Mouse (Mus musculus): ENCODE measurements around the gene Pou2f2. TPM values are rescaled to one million over a fixed set of nuclear protein-coding genes. Genes with fewer than 3 reads are reported as not detected.

Pou2f2 gene
- total and polyA plus RNA-seq, 2 experiments: 0.37 to 1.2 TPM

- Histone ChIP-seq H3K79me2 (ENCODE audit: control insufficient read depth, insufficient read depth, low read length) (no peaks in the 10 kb centered on the region), H3K27me3 (ENCODE audit: control insufficient read depth, insufficient read depth, low read length) (no peaks in the 10 kb centered on the region), H3K36me3 (ENCODE audit: control insufficient read depth, insufficient read depth, low read length) (no peaks in the 10 kb centered on the region), H3K9ac (ENCODE audit: low read depth, low read length) (no peak overlapping the region), H3K4me1 (ENCODE audit: control insufficient read depth, insufficient read depth, low read length) (no peaks in the 10 kb centered on the region), H3K27ac (replicated peaks; ENCODE audit: insufficient read depth, low read depth, low read length) (no peak overlapping the region), H3K4me3 (ENCODE audit: insufficient read depth, low read depth, low read length) (no peak overlapping the region)
- TF ChIP-seq POLR2A (IDR thresholded peaks at IDR 0.05; ENCODE audit: extremely low read depth, insufficient read depth, low read length) (no peak), CTCF (IDR thresholded peaks at IDR 0.05; ENCODE audit: low read depth, low read length) (no peak)
- DNase-seq (ENCODE audit: extremely low read depth, low read depth, low spot score): no peak
- 70% methylated on average over 11 of the region's 11 CpGs for WGBS
These were observed 11.3 kb upstream of the Pou2f2 start for GRCm38 (mm10) chr7:25190806-25191205.

- 35% methylated on average over 21 of the region's 21 CpGs for WGBS
- Histone ChIP-seq H3K27me3 (ENCODE audit: control insufficient read depth, insufficient read depth, low read length) (no peaks in the 10 kb centered on the region), H3K27ac (replicated peaks; ENCODE audit: insufficient read depth, low read depth, low read length) (no peak overlapping the region), H3K4me1 (ENCODE audit: control insufficient read depth, insufficient read depth, low read length) (no peaks in the 10 kb centered on the region), H3K36me3 (ENCODE audit: control insufficient read depth, insufficient read depth, low read length) (no peaks in the 10 kb centered on the region), H3K4me3 (ENCODE audit: insufficient read depth, low read depth, low read length) (no peak overlapping the region), H3K9ac (ENCODE audit: low read depth, low read length) (no peak overlapping the region), H3K79me2 (ENCODE audit: control insufficient read depth, insufficient read depth, low read length) (no peaks in the 10 kb centered on the region)
- TF ChIP-seq CTCF (IDR thresholded peaks at IDR 0.05; ENCODE audit: low read depth, low read length): peak; percentile 99
- TF ChIP-seq POLR2A (IDR thresholded peaks at IDR 0.05; ENCODE audit: extremely low read depth, insufficient read depth, low read length): no peak
- DNase-seq (ENCODE audit: extremely low read depth, low read depth, low spot score): peak; percentile 47
These were observed 8.4 kb upstream of the Pou2f2 start for GRCm38 (mm10) chr7:25187662-25188650.

GRCm38 (mm10) chr7:25184091-25184490 lies 4.6 kb upstream of the Pou2f2 start:
- TF ChIP-seq POLR2A (IDR thresholded peaks at IDR 0.05; ENCODE audit: extremely low read depth, insufficient read depth, low read length) (no peak), CTCF (IDR thresholded peaks at IDR 0.05; ENCODE audit: low read depth, low read length) (no peak)
- no peak overlapping the region for H3K4me3 ChIP-seq (ENCODE audit: insufficient read depth, low read depth, low read length)
- H3K27me3 ChIP-seq (ENCODE audit: control insufficient read depth, insufficient read depth, low read length): peaks cover 11% of the 10 kb centered on the region
- no peak overlapping the region for H3K27ac ChIP-seq (replicated peaks; ENCODE audit: insufficient read depth, low read depth, low read length)
- DNase-seq (ENCODE audit: extremely low read depth, low read depth, low spot score): no peak
- H3K36me3 ChIP-seq (ENCODE audit: control insufficient read depth, insufficient read depth, low read length): no peaks in the 10 kb centered on the region
- WGBS: 79% methylated on average over 6 of the region's 6 CpGs
- no peaks in the 10 kb centered on the region for H3K79me2 ChIP-seq (ENCODE audit: control insufficient read depth, insufficient read depth, low read length)
- no peaks in the 10 kb centered on the region for H3K4me1 ChIP-seq (ENCODE audit: control insufficient read depth, insufficient read depth, low read length)
- no peak overlapping the region for H3K9ac ChIP-seq (ENCODE audit: low read depth, low read length)

GRCm38 (mm10) chr7:25181814-25182213 lies 2.3 kb upstream of the Pou2f2 start:
- Histone ChIP-seq H3K36me3 (ENCODE audit: control insufficient read depth, insufficient read depth, low read length) (no peaks in the 10 kb centered on the region), H3K79me2 (ENCODE audit: control insufficient read depth, insufficient read depth, low read length) (no peaks in the 10 kb centered on the region), H3K27ac (replicated peaks; ENCODE audit: insufficient read depth, low read depth, low read length) (no peak overlapping the region), H3K27me3 (ENCODE audit: control insufficient read depth, insufficient read depth, low read length) (peaks cover 14% of the 10 kb centered on the region), H3K4me1 (ENCODE audit: control insufficient read depth, insufficient read depth, low read length) (no peaks in the 10 kb centered on the region), H3K4me3 (ENCODE audit: insufficient read depth, low read depth, low read length) (no peak overlapping the region), H3K9ac (ENCODE audit: low read depth, low read length) (no peak overlapping the region)
- TF ChIP-seq CTCF (IDR thresholded peaks at IDR 0.05; ENCODE audit: low read depth, low read length) (no peak), POLR2A (IDR thresholded peaks at IDR 0.05; ENCODE audit: extremely low read depth, insufficient read depth, low read length) (no peak)
- 27% methylated on average over 21 of the region's 21 CpGs for WGBS
- DNase-seq (ENCODE audit: extremely low read depth, low read depth, low spot score): no peak

- Histone ChIP-seq H3K4me1 (ENCODE audit: control insufficient read depth, insufficient read depth, low read length) (no peaks in the 10 kb centered on the region), H3K27ac (replicated peaks; ENCODE audit: insufficient read depth, low read depth, low read length) (no peak overlapping the region), H3K9ac (ENCODE audit: low read depth, low read length) (no peak overlapping the region), H3K79me2 (ENCODE audit: control insufficient read depth, insufficient read depth, low read length) (no peaks in the 10 kb centered on the region), H3K27me3 (ENCODE audit: control insufficient read depth, insufficient read depth, low read length) (peaks cover 15% of the 10 kb centered on the region), H3K36me3 (ENCODE audit: control insufficient read depth, insufficient read depth, low read length) (no peaks in the 10 kb centered on the region), H3K4me3 (ENCODE audit: insufficient read depth, low read depth, low read length) (no peak overlapping the region)
- DNase-seq (ENCODE audit: extremely low read depth, low read depth, low spot score): no peak
- WGBS: 5% methylated on average over 15 of the region's 15 CpGs
- peak; percentile 74 for TF ChIP-seq CTCF (IDR thresholded peaks at IDR 0.05; ENCODE audit: low read depth, low read length)
- no peak for TF ChIP-seq POLR2A (IDR thresholded peaks at IDR 0.05; ENCODE audit: extremely low read depth, insufficient read depth, low read length)
These were observed 1.8 kb upstream of the Pou2f2 start for GRCm38 (mm10) chr7:25181331-25181790.

- WGBS: 17% methylated on average over 6 of the region's 6 CpGs
- peaks cover 15% of the 10 kb centered on the region for H3K27me3 ChIP-seq (ENCODE audit: control insufficient read depth, insufficient read depth, low read length)
These were observed 986 bp upstream of the Pou2f2 start for GRCm38 (mm10) chr7:25180512-25180911.

More at GRCm38 (mm10) chr7:25180512-25180911, 986 bp upstream of the Pou2f2 start:
- no peak for DNase-seq (ENCODE audit: extremely low read depth, low read depth, low spot score)
- no peaks in the 10 kb centered on the region for H3K36me3 ChIP-seq (ENCODE audit: control insufficient read depth, insufficient read depth, low read length)
- no peak for TF ChIP-seq POLR2A (IDR thresholded peaks at IDR 0.05; ENCODE audit: extremely low read depth, insufficient read depth, low read length)
- TF ChIP-seq CTCF (IDR thresholded peaks at IDR 0.05; ENCODE audit: low read depth, low read length): no peak
- no peak overlapping the region for H3K9ac ChIP-seq (ENCODE audit: low read depth, low read length)
- H3K4me1 ChIP-seq (ENCODE audit: control insufficient read depth, insufficient read depth, low read length): no peaks in the 10 kb centered on the region
- H3K4me3 ChIP-seq (ENCODE audit: insufficient read depth, low read depth, low read length): no peak overlapping the region
- no peaks in the 10 kb centered on the region for H3K79me2 ChIP-seq (ENCODE audit: control insufficient read depth, insufficient read depth, low read length)
- H3K27ac ChIP-seq (replicated peaks; ENCODE audit: insufficient read depth, low read depth, low read length): no peak overlapping the region

Measured in liver, adult 2 months (tissue).